Mouse (Mus musculus): ENCODE measurements around the gene BC049715.

GRCm38 (mm10) chr6:136806819-136807218, 20.6 kb upstream of the BC049715 start:
- TF ChIP-seq CTCF (IDR thresholded peaks at IDR 0.05; ENCODE audit: low read depth) (no peak), EP300 (optimal IDR thresholded peaks at IDR 0.05) (no peak)

Measured in stomach, postnatal 0 days (tissue).